Mouse (Mus musculus): ENCODE measurements around the gene Trim33.
A peak's percentile ranks its signal among the peaks of the same experiment; 100 is the strongest.

DNA sequence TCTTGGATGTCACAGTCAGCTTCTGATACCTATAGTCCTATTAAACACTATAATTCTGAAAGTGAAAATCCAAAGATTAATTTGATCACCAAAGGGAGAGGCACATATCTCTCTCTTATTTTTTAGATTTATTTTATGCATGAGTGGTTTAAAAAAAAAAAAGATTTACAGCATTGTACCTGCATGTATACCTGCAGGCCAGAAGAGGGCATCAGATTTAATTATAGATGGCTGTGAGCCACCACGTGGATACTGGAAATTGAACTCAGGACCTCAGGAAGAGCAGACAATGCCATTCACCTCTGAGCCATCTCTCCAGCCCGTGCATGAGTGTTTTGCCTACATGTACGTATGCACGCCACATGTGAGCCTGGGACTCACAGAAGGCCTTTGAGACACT lies 46.7 kb upstream of the Trim33 start:
- TF ChIP-seq POLR2A (IDR thresholded peaks at IDR 0.05; ENCODE audit: control insufficient read depth in 1 of 2, insufficient read depth in 1 of 2, low read depth in 1 of 2, low read length in 2 of 2, poor library complexity in 1 of 2), result no peak
- peak in 1 of 3 experiments; percentile 11; a peak in 1 of 6 replicates for TF ChIP-seq CTCF (IDR thresholded peaks at IDR 0.05 in 2 of 3, conservative IDR thresholded peaks at IDR 0.05 in 1 of 3; ENCODE audit: control insufficient read depth in 1 of 3, insufficient read depth in 1 of 3, low read depth in 2 of 3, low read length in 3 of 3, poor library complexity in 1 of 3, severe bottlenecking in 1 of 3)
- TF ChIP-seq JUND (IDR thresholded peaks at IDR 0.05; ENCODE audit: low read depth, low read length), result no peak
- TF ChIP-seq TAL1 (IDR thresholded peaks at IDR 0.05; ENCODE audit: low read length), result no peak
- TF ChIP-seq EP300 (IDR thresholded peaks at IDR 0.05; ENCODE audit: low read depth in 1 of 2, low read length in 2 of 2), result no peak
- no peak for TF ChIP-seq USF1 (IDR thresholded peaks at IDR 0.05; ENCODE audit: low read depth, low read length)
- TF ChIP-seq KAT2A (conservative IDR thresholded peaks at IDR 0.05; ENCODE audit: low read depth, low read length), result no peak
- TF ChIP-seq CHD2 (IDR thresholded peaks at IDR 0.05; ENCODE audit: low read length), result no peak
- TF ChIP-seq POLR2AphosphoS5 (IDR thresholded peaks at IDR 0.05; ENCODE audit: borderline replicate concordance, low read depth, low read length), result no peak
- no peak for TF ChIP-seq GATA1 (IDR thresholded peaks at IDR 0.05; ENCODE audit: low read depth, low read length)
- TF ChIP-seq ZNF384 (IDR thresholded peaks at IDR 0.05; ENCODE audit: low read depth, low read length), result peak; percentile 44; the same call in 1 of the 2 replicates
- TF ChIP-seq SIN3A (IDR thresholded peaks at IDR 0.05; ENCODE audit: low read length), result no peak
- peak; percentile 20; the same call in 1 of the 2 replicates for TF ChIP-seq SMC3 (IDR thresholded peaks at IDR 0.05; ENCODE audit: low read depth, low read length)
- TF ChIP-seq MAFK (IDR thresholded peaks at IDR 0.05; ENCODE audit: borderline replicate concordance, low read depth, low read length), result no peak

Data from MEL (cell line).